Mouse (Mus musculus) right cerebral cortex, adult 18-20 months (tissue): ENCODE measurements around the gene Qtrt2.

Experiments used
- DNase-seq: peaks from one replicate; pipeline ENCODE4 v3.0.0; 2022; ENCODE audit warnings: mixed read lengths

The Qtrt2 gene

DNA sequence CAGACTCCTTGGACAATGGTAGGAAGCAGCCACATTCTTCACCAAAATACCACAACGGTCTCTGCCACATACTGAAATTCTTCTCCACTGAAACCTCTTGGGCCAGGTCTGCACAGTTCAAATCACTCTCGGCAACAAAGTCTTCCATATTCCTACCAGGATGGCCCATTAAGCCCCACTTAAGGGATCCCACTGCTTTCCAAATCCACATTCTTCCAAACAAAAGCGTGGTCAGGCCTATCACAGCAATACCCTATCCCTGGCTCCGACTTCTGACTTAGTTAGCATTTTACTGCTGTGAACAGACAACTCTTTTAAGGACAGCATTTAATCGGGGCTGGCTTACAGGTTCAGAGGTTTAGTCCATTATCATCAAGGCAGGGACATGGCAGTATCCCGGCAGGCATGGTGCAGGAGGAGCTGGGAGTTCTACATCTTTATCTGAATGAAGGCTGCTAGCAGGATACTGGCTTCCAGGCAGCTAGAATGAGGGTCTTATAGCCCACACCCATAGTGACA is at the start of gene Qtrt2:
Qtrt2 (minus strand) TSS at position 469 of the 519 bp plus-strand sequence.
- DNase-seq, result no peak

DNA sequence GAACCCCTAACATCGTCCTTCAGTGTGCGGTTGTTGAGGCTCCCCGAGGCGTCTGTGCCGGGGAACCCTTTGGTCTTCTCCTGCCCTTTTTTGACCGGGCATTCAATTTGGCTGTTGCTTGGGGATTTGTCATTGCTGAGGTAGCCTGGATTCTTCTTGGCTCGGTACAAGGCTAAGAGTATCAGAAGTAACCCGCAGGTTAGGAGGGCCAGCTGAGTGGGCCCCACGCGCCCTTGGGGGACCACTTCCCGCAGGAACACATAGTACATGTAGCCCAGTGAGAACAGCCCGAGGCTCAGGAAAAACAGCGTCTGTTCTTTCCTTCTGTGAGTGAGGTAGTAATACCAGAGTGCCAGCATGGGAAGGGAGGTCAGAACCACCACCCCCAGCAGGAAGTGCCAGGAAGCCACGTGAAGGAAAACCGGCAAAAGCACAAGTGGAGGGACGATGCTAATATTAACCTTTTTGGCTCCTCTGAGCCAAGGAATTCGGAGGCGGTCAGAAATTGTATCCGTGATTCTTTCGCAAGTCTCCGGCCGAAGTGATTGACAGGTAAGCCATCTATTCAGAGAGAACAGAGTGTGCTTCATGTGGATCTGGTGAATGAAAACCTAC is 47.1 kb upstream of the Qtrt2 start:
- DNase-seq, result no peak

DNA sequence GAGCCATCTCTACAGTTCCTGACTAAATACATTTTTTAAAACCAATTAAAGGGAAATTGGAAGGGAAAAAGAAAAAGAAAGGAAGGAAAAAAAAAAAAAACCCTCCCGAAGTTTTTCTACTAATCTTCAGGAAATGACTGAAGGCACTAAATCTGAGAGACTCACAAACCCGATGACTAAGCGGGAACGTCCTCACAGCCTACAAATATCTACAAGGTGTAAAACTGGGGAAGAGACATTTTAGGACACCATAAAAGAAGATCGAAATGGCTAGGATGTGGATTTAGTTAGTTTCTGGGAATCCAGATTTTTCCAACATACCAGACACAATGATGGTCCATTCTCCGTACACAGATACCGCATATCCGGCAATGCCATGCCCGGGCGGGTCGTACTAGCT is 46.5 kb upstream of the Qtrt2 start:
- DNase-seq, result no peak

DNA sequence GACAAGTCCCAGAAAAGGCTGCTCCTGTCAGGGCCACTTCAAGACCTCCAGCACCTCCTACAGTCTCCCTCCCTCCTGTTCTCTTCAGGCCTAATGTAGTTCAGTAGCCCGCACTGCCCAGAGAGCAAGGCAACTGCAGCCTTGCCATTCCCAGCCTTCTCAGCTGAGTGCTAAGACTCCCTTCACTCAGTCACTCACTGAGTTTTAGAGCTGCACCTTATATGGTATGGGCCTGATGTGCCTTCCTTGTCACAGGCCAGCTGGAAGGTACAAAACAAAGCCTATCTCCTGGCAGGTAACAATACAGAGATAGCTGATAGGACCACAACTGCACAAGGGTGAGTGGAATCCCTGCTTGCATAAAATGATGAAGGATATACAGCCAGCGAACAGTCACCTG is 45.8 kb upstream of the Qtrt2 start:
- no peak for DNase-seq

DNA sequence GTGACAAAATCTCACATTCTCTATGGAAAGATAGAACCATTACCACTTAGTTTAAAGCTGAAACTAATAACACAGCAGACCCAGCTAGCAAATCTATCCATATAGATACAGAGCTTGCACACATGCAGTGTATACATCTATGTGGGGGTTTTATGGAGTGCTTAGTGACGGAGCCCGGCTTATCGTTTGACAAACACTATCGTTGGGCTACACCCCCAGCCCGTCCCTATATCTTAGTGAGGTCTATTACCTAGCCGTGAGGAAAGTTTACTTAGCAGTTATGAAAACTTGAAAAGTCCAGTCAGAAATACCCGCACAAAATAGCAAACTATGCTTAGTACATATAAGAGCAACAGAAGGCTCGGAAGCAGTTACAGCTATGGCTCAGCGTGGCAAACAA is 45.1 kb upstream of the Qtrt2 start:
- no peak for DNase-seq

DNA sequence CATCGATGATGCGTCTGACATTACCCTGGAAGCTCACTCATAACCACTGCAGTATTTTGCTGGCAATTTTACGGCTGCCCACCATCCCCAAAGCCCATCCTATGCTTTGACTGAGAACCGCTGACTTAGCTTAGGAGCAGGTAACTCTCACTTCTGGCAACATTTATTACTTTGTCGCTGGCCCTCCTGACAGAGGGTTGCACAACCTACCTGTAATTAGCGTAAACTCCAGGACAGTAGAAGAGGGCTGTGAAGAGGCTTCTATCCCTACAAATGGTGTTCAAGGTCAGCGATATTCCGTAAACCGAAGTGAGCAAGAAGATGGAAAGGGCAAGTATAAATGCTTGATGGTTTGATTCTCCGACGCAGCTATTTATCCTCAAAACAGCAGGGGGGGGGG is 44.6 kb upstream of the Qtrt2 start:
- DNase-seq, result no peak

DNA sequence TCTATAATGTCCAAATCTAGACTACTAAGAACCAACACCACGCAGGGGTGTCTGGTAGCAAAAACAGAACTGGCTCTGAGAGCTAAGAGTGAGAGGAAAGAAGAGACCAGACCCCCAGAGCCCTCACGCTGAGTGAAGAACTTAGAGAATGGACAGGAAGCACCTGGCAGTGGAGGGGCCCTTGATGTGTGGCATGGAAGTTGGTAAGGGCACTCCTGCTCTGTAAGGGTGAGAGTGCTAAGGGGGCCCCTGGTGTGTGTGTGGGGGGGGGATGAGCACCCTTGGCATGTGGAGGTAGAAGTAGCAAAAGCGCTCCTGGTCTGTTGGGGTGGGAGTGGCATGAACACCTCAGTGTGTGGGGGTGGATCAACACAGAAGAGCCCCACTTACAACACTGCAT is 43.8 kb upstream of the Qtrt2 start:
- DNase-seq, result no peak

DNA sequence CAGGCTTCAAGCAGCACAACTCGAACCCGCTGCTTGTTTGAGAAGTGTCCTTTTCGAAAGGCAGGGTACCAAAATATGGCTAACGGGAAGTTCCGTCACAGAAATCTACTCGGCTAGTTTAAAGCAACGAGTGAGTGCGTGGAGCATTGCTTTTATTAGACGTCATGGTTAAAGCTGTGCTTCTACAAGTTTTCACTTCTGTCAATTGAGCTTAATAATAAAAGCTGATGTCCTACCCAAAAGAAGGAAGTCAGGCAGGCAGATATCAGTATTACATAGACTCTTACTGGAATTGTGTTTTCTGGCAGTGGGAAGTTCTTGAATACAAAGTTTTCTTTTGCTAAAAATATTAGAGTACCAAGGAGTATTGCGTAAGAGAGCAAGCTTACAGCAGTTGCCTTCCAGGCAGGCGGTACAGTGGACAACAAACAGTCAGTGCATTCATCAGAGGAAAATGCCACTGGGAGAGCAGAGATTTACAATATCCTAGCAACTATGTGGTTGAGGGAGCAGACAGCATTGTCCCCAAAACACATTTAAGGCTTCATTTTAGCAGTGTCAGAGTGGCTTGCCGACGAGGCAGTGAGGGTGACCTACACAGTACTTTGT is 39.3 kb upstream of the Qtrt2 start:
- no peak for DNase-seq

DNA sequence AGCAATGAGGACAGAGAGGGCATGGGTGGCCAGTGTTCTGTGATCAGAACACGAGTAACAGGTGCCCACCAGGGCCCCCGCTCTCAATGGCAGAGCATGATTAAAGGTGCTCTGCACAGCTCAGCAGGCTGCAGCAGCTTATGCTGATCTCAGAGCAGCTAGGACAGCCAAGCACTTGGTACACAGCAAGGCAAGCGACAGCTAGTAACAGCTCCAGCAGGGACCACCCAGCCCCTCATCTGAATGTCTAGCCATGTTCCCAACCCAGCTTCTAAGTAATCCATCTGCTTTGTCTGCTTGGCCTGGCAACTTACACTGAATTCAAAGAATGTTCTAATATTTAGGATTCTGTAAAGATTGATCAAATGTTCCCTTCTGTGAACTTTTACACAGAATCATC is 37.2 kb upstream of the Qtrt2 start:
- no peak for DNase-seq

DNA sequence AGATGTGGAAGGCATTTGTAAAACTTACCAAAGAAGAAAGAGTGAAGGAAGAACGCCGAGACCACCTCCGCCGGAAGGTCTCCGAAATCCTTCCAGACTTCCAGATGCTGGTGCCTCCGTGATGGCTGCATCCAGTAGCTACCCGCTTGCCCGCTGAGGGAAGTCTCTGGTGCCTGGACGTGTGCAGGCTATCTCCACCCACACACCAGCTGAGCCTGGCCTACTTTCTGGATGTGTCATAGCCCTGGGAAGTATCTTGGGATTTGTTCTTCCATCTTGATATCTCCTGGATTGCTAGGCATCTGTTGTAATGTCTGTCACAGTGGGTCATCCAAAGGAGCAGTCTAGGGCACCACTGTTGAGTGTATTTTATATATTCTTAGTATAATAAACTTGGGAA is 36.7 kb upstream of the Qtrt2 start:
- peak; percentile 71 for DNase-seq

DNA sequence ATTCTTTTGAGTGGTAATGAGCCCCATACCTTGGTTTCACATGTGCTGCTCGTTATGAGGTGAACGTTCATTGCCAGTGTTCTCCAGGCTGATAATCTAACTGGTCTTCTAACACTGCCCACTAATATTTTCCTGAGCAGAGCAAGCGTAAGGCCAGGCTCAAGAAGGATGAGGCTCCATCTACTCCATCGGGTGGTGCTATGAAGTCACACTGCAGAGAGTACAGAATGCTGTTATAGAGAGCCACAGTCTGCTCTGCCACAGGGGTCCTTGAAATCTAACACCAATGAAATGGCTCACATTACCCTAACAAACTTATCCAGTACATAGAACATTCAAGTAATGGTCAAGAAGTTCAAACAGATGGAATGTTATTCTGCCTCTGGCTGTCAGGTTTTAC is 31.4 kb upstream of the Qtrt2 start:
- no peak for DNase-seq

DNA sequence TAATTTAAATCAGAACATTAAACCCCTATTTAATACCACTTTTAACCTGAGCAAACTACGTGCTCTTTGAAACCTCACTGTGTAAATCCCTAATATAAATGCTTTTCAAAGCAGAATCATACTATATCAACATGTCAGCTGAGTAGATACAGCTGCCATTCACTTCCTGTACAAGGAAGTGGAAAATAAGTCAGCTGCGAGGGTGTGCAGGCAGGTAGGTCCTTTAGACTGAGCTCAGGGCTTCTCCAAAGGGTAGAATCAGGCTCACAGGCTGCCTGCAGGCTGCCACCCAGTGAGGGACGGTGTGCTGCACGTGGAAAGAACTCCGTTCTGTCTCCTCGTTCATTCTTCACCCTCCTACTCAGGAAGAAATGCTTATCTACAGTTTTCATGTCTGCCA is 28.3 kb upstream of the Qtrt2 start:
- no peak for DNase-seq

DNA sequence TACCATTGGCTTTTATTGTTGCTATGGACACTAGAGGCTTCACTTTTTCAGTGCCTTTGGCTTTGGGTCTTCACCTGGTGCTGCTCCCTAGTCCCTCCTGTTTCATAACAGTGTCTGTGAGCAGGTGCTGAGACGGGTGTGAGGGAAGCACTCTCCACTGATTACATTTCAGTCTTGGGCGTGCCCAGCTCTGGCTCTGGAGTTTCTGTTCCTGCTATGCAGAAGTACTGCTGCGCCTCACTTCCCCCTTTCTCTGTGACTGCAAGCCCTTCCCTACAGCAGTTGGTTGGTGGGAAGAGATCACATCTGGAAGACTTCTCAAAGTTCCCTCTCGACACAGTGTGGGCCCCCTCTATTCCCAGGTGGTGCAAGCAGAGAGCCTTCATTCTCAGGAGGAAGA is 25.0 kb upstream of the Qtrt2 start:
- no peak for DNase-seq

DNA sequence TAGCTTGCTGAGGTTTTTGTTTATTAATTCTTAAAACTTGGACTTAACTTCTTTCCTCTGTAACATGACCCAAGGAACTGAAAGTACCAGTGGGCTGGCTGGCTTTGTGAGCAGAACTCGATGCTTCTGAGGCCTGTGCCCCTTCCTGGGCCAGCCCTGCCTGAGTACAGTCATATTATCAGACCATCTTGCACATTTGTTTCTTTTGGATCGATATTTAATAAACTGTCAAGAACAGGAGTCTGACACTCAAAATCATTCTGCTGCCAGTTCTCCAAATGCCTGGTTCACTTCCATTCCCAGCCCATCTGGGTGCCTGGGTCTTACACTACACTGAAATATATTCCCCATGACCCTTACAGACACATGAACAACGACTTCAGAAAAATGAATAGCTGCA is 19.3 kb upstream of the Qtrt2 start:
- no peak for DNase-seq

DNA sequence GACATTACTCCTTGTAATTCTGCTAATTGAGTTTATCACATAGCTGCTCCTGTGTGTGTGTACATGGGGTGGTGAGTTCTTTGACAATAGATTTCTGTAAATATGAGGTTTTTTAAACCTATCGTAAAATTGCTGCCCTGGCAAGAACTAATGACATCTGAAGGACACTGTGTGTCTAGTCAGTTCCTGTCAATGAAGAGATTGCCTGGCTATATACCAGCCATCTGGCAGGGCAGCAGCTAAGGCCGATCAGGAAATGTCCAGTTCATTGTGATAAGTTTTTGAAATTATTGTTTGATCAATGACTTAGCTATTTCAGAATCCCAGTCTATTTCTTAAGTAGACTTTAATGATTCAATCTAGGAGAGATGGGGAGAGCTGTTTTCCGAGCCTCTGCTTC is 18.7 kb upstream of the Qtrt2 start:
- DNase-seq, result no peak

DNA sequence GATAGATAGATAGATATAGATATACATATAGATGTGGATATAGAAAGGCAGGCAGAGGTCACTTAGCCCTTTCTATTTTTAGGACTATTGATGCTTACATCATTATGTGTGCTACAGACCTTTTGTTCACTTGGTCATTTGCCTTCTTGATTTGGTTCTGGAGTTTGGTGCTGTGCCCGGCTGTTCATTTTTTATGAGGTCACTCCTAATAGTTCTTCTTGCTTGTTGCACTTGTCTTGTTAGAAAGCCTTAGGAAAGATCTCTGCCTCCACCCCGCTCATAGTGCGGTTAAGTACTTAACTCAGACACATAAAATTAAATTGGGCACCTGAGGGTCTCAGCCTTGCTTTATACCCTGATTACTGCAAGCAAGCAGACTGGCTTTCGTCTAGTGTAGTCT is 14.2 kb upstream of the Qtrt2 start:
- DNase-seq, result no peak

DNA sequence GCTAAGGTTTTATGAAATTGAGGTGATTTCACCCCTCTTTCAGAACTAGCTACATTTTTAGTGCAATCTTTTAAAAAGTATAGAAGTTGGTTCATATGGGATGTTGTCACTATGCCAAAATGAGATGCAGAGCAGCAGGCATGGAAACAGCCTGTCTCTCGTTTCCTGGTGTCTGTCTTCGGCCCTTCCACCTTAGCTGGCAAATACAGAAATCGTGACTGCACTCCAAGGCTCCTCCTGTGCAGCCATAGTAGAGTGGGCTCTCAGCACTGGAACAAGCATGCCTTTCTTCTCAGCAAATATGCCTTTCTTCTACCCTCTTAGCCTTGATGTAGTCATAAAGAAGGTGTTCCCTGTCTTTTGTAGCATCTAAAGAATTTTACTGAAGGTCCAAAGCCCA is 9.3 kb upstream of the Qtrt2 start:
- DNase-seq, result no peak

DNA sequence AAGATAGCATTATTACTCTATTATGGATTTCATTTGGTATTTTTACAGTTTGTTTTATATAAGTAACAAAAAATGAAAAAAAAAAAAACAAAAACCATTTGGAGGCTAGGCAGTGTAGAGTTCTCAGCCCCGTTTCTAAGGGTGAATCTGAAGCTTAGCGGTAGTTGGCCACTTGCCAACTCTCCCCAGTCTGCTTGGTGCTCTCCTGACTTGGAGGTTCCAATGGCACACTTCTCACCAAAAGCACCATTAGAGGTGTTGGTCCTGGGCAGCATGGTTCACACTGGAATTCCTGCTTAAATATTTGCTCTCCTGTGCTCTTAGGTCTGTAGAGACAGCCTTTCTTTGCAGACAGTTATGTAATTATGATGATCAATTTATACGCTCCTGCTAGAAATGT is 8.8 kb upstream of the Qtrt2 start:
- DNase-seq, result no peak

DNA sequence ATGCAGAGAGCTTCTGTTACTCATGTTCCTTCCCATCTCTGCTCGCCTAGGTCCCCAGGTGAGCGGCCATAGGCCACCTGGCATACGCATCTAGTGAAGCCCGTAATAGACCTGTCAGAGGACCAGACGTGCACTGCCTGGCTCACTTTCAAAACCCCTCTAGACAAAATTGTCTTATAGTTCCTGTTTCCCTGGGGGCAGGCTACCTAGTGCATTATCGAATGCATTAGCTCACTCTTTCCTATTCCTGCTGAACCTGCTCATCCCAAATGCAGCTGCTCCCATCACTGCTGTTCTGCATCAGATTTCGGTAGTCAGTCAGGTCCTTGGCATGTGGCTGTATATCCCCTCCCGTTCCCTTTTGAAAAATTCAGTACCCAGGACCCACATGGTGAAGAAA is 8.2 kb upstream of the Qtrt2 start:
- no peak for DNase-seq

DNA sequence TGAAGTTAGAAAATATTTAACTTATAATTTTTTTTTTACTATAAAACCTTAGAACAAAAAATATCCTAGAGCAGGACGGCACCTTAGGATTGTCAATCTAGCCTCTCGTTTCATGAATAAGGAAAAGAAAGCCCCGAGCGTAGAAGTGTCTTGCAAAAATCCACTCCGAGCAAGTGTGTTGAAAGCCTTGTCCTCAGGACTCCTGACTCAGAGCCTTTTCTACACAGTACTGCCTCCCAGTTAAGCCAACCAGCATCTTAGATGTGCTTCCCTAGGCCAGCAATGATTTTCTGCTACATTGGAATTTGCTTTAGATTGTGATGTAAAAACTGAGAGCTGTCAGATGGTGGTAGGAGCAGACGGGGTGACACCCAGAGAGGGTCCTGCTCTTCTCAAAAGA is 6.4 kb upstream of the Qtrt2 start:
- no peak for DNase-seq

DNA sequence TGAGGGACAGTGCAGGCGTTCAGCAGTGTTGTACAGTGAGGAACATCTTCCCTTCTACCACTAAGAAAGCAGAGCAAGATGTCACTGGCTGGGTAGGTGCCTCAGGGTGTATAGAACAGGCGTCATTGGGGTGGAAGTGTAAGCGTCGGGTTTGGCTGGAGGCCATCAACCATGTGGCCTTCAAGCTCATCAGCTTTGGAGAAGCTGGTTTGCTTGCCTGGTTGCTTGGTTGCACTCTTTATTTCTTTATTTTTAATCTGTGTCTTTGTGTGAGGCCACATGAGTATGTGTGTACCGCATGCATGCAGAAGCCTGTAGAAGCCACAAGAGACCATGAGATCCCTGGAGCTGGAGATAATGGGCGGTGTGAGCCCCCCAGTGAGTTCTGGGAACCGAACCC is 5.7 kb upstream of the Qtrt2 start:
- DNase-seq, result no peak

DNA sequence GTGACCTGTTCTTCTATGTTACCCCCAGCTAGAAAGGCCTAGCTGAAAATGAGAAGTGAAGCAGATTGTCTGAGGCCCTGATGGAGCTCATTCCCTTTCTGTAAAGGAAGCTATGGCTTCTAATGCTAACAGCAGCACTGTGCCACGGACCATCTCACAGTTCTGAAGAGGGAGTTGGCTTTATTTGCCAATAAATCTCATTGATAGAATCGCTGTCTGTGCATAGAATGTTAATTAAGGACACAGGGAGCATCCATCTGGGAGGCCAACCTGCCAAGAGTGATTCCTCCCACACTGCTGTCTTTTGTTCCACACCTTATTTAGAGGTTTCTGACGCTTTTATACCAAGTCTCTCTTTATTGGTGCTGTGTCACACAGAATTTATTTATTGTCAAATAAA is 4.9 kb upstream of the Qtrt2 start:
- DNase-seq, result no peak

DNA sequence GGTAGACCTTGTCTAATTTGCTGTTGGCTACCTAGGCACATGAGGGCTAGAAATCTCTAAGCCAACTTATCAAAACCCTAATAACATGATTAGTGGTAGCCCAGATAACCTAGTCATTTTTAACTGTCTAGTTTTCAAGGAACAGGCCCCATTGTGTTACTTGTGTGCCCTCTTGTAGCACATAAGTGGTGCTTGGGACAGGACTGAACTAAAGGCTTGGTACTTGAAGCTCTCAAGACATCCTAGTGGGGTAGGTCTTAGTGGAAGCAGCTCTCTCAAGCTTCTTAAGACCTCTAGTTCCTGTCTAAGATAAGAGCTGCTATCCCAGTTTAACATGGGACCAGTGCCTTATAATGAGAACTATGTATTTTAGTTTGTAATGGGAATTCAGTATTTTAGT is 4.0 kb upstream of the Qtrt2 start:
- no peak for DNase-seq

DNA sequence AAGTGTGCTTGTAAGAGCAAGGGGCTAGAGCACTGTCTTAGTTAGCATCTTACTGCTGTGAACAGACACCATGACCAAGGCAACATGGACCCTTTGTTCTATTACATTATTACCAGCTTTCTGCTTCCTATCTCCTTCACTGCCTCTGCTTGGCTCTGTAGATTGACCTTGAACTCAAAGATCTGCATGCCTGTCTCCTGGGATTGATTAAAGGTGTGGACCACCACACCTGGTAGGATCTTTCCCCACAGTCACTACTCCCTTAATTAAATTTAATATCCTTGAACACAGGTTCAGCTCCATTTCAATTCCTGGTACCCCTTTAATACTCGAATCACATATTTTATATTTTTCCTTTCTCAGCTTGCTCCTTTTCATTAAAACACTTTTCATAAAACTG is 763 bp downstream of the Qtrt2 start:
- DNase-seq, result no peak

DNA sequence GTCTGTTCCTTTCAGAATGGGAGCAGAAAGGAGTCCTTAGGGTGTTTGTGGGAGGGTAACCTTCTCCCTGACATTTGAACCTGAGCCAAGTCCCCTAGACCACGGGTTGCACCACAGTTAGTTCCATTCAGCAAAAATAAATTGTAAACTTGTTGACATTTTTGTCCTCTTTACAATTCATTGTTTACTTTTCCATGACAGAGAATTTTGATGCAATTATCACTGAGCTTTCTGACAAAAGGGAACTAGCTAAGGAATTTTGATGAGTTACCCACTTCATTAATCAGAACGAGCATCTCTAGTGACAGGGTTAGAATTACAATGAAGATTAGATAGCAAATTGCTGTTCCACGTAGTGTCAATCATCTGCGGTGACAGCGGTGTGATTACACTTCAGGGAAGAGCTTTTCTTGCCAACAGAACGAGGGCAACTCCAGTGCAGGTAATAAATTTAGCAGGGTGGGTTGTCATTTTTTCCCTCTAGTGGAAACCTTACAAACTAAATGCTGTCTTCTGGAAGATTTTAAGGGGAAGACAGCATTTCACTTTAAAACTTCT is 1.5 kb downstream of the Qtrt2 start:
- no peak for DNase-seq
